Mouse (Mus musculus): ENCODE data around the gene Scgb2b15. TPM values are rescaled to one million over a fixed set of nuclear protein-coding genes. Genes with fewer than 3 reads are reported as not detected.

Scgb2b15 gene
- not detected in 2 replicates for polyA plus RNA-seq (2015; fragmentation: Nextera tagmentation; extraction: Ambion mirVana)

GRCm38 (mm10) chr7:32829562-32829961 lies at the start of gene Scgb2b15:
Gene Scgb2b15 (minus strand): TSS chr7:32829662.

GRCm38 (mm10) chr7:32836254-32836653 lies 6.8 kb upstream of the Scgb2b15 start, which contains the start of gene Scgb1b15:
Gene Scgb1b15 (plus strand): TSS chr7:32836554.

Other genes with a start within 250 kb of the Scgb2b15 start
- gene Scgb1b15, start 6.9 kb upstream of the Scgb2b15 start, polyA plus RNA-seq (2015; fragmentation: Nextera tagmentation; extraction: Ambion mirVana), result not detected in 2 replicates
- not detected in 2 replicates for gene Scgb2b17, start 226.9 kb upstream of the Scgb2b15 start, polyA plus RNA-seq (2015; fragmentation: Nextera tagmentation; extraction: Ambion mirVana)
- not detected in 2 replicates for gene Scgb1b17, start 233.8 kb upstream of the Scgb2b15 start, polyA plus RNA-seq (2015; fragmentation: Nextera tagmentation; extraction: Ambion mirVana)

All from adrenal gland, postnatal 0 days (tissue).